Mouse (Mus musculus): Measurements from ENCODE around the gene Dgke. TPM values are rescaled to one million over a fixed set of nuclear protein-coding genes. Genes with fewer than 3 reads are reported as not detected.

The Dgke gene
- total RNA-seq, 1 experiment from 2014 or later = 4.9 TPM

Other genes starting within 250 kb of the Dgke start
- 24.5 and 26.5 TPM in 2 replicates for gene Akap1, start 202.3 kb downstream of the Dgke start, total RNA-seq (2017)
- gene Scpep1, start 111.4 kb downstream of the Dgke start, total RNA-seq (2017) = 13.9 and 14.6 TPM in 2 replicates
- not detected in 2 replicates for gene Elobl, start 99.9 kb downstream of the Dgke start, total RNA-seq (2017)
- 13.0 and 15.9 TPM in 2 replicates for gene Coil, start 96.6 kb downstream of the Dgke start, total RNA-seq (2017)
- 21.1 and 28.0 TPM in 2 replicates for gene Trim25, start 67.5 kb downstream of the Dgke start, total RNA-seq (2017)
- not detected in 2 replicates for gene Gm525, start 7.0 kb upstream of the Dgke start, total RNA-seq (2017)
- not detected in 2 replicates for gene Nog, start 235.5 kb upstream of the Dgke start, total RNA-seq (2017)

All from common myeloid progenitor, adult 5-6 weeks (primary cell).